Mouse (Mus musculus) mesoderm, embryonic 11.5 days (tissue): ENCODE data around the gene Pdzd11.

Experiments used
- DNase-seq: peaks from one replicate; pipeline ENCODE4 v3.0.0-alpha.2; 2012; ENCODE audit warnings: low read depth, low spot score

Pdzd11 gene

GRCm38 (mm10) chrX:100625802-100626793, at the start of gene Pdzd11:
TSS of gene Pdzd11 (minus strand) at chrX:100626568.
- peak; percentile 93 for DNase-seq

- no peak for DNase-seq
These were observed 38.5 kb upstream of the Pdzd11 start for GRCm38 (mm10) chrX:100664825-100665224.

DNA sequence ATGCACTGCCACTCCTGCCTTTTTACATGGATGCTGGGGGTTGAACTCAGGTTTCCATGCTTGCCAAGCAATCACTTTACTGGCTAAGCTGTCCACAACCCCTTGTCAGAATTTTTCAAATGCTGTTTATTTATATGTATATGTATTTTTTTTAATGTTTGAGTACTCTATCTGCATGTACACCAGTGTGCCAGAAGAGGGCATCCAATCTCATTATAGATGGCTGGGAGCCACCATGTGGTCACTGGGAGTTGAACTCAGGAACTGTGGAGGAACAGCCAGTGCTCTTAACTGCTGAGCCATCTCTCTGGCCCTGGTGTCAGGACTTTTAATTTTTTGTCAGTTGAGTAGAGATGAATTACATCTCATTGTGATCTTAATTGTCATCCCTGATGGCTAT, 26.5 kb upstream of the Pdzd11 start:
- no peak for DNase-seq

GRCm38 (mm10) chrX:100638477-100638876, 12.1 kb upstream of the Pdzd11 start:
- DNase-seq = no peak

DNA sequence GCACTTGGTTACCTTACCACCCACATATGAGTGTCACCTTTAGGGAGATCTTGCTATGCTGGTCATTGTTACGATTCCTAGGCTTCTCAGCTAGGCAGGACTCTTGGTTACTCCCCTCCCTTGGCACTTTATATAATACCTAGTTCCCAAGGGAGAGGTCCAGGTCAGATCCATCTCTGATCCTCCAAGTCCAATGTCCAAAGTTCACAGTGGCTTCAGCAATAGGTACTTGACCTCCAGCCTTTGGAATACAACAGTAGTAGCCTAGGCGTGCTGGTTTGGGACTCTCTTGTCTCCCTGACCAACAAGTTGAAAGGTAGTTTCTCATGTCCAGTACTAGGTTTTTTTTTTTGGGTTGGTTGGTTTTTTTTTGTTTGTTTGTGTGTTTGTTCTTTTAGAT, 2.7 kb upstream of the Pdzd11 start:
- DNase-seq = no peak

GRCm38 (mm10) chrX:100625546-100625801, 894 bp downstream of the Pdzd11 start, which contains the start of gene Kif4:
TSS of gene Kif4 (plus strand) at chrX:100625737.
- DNase-seq = no peak

DNA sequence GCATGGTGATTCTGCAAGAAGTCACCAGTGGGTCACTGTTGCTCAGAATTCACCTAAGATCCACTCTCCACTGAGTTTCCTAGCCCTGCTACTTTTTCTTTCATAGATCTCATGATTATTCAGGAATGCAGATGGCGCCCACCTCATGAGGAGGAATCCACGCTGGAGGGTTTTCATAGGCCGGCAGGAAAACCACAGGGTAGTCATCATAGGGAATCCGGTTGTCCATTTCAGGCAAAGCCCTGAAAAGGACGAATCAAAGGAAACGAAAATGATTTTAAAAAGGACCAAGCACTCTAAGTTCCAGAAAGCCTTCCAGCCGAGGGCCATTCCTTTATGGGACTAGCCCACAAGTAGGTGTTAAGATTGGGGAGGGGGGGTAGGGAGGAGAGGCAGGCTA, 1.2 kb downstream of the Pdzd11 start:
- peak; percentile 10 for DNase-seq

DNA sequence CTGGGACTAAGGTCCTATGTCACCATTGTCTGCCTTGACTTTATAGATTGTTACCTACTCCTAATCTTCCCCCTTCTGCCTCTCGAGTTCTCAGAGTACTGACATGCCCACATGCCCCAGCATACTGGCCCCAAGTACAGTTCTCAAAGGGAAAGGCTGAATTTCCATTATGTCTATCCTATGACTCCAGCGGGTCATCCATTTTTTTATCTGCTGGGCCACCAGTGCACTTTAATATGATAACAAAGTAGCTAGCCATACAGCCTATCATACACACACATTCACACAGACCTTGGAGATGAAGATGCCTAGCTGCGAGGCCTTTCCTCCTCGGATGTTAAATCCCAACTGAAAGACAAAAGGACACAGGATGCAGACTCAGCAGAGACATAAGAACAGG, 2.1 kb downstream of the Pdzd11 start:
- DNase-seq = no peak

DNA sequence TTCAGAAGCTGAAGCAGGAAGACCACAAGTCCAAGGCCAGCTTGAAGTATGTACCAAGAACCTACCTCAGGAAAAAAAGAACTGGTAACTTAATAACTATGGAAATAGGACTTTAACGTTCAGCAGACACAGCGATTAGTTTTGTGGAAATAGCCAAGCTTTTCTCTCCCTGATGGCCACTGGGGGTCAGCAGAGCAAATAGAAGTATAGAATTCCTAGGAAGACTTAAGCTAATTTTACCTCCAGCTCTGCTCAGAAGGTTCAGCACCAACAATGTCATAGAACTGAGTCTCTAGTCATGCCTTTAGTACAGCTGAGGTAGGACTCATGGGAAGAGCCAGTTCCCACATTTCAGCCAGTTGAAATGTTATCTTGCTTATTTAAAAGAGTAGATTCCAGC, 5.0 kb downstream of the Pdzd11 start:
- no peak for DNase-seq

DNA sequence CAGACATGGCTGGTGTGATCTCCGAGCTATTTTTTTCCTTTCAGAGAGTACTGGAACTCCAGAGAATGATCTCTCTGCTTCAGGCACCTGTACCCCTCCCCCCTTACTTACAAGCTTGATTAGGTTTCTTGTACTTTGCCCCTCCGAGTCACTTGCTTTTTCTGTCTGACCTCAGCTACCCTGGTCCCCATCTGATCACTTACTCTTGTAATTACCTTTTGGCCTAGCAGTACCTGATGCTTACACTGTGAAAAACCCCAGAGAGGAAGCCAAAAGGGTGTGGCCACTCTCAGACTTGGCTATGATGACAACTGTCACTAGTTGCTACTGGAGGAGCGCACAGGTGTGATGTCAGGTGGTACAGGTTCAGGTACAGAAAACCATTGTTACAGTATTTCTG, 7.9 kb downstream of the Pdzd11 start:
- no peak for DNase-seq

DNA sequence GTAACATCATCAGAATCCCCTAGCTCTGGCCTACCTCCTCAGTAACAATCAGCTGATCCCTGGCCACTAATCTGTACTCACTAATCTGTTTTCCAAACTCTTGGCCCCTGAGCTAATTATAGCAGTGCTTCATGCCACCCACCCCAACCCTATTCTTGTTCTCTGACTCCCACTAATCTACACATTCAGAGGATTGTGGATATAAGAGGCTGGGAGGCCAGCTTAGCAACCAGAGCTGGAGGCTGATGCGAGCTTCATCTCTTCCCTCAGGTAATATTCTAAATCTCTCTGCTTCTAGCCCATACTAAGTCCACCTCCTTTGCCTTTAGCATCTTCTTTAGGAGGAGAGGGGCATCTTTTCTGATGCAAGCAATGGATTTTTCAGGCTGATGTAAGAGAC, 21.1 kb downstream of the Pdzd11 start, which contains the start of gene Arr3:
Arr3 (plus strand) TSS at position 184 of the 400 bp plus-strand sequence.
- DNase-seq = no peak

DNA sequence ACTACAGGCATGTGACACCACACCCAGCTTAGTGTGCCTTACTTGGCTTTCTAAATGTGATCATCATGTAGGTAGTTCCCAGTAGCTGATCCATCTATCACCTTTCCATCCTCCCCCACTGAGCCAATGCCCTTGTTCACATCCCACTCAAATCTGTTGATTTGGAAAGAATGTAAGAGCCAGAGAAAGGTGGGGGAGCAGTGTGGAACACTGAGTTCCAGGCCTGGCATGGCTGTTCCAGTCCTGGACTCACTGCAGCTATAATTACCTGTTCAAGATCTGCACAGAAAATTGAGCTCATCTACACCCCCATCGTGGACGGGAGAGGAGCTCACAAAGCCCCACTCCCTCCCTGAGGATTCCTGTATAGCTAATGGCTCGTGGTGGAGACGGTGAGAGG, 26.6 kb downstream of the Pdzd11 start:
- no peak for DNase-seq

DNA sequence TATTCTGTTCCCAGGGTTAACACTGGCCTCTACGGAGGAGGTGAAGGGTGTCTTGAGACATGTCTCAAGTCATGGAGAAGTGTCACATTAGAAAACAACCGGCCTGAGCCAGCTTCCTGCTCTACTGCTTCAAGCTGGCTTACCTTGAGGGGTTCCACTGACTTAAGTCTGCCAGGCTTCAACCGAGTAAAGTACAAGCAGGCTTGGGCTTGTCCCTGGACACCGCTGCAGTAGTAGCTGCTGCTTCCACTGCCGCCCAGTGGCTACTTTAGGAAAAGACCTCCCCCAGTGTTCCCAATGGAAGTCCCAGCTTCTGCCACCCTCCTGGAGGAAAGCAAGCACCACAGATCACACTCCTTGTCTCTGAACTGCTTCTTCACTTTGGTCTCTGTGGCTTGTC, 28.9 kb downstream of the Pdzd11 start:
- peak; percentile 27 for DNase-seq

DNA sequence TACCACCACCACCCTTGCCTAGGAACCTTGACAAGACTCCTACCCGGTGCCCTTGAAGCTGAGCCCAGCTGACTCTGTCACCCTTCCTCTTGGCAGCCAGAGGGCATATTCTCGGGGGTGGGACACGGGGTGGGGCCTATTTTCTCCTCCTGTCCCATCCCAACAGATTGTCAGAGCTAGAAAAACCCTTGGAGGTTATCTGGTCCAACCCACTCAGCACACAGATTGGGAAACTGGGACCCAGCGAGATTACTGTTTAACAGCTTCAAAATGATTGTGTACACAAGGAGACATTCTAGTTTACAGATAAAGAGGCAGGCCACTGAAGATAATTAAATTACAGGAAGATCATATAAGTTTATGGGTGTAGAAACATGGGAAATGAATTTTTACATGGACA, 31.6 kb downstream of the Pdzd11 start, which contains the start of gene P2ry4:
P2ry4 (minus strand) TSS at position 79 of the 400 bp plus-strand sequence.
- DNase-seq = no peak
